Mouse (Mus musculus): ENCODE measurements around the gene Hs3st4. TPM values are rescaled to one million over a fixed set of nuclear protein-coding genes. Genes with fewer than 3 reads are reported as not detected.

Hs3st4 gene
- polyA plus RNA-seq (2015; fragmentation: Nextera tagmentation; extraction: Ambion mirVana) = 0.56 and 0.83 TPM in 2 replicates

GRCm38 (mm10) chr7:123982461-123983038 lies at the start of gene Hs3st4:
Hs3st4 (plus strand) TSS chr7:123982869.
- H3K36me3 ChIP-seq = no peaks in the 10 kb centered on the region
- peak within 1 kb of the TSS; percentile 61 for H3K9ac ChIP-seq
- under 1% methylated on average over 41 of the region's 74 CpGs for WGBS
- peak within 1 kb of the TSS; percentile 65 for H3K4me3 ChIP-seq
- peaks cover 93% of the 10 kb centered on the region for H3K27me3 ChIP-seq
- H3K4me1 ChIP-seq = peaks cover 17% of the 10 kb centered on the region
- ATAC-seq (ENCODE audit: low FRiP score, low read depth) = peak; percentile 37
- no peaks in the 10 kb centered on the region for H3K9me3 ChIP-seq
- H3K4me2 ChIP-seq (replicated peaks) = peak within 1 kb of the TSS; percentile 98
- H3K27ac ChIP-seq = no peak within 1 kb of the TSS

GRCm38 (mm10) chr7:123946836-123947235 lies 35.8 kb upstream of the Hs3st4 start:
- Histone ChIP-seq H3K9me3 (no peaks in the 10 kb centered on the region), H3K9ac (no peak overlapping the region), H3K27me3 (no peaks in the 10 kb centered on the region), H3K27ac (no peak overlapping the region), H3K4me1 (no peaks in the 10 kb centered on the region), H3K36me3 (no peaks in the 10 kb centered on the region), H3K4me2 (replicated peaks) (no peak overlapping the region), H3K4me3 (no peak overlapping the region)
- 48% methylated on average over 3 of the region's 3 CpGs for WGBS
- no peak for ATAC-seq (ENCODE audit: low FRiP score, low read depth)

- WGBS = 78% methylated on average over 5 of the region's 5 CpGs
- H3K9ac ChIP-seq = no peak overlapping the region
These were observed 19.6 kb upstream of the Hs3st4 start for GRCm38 (mm10) chr7:123963021-123963420.

GRCm38 (mm10) chr7:123964559-123965142 lies 18.0 kb upstream of the Hs3st4 start:
- Histone ChIP-seq H3K36me3 (no peaks in the 10 kb centered on the region), H3K4me3 (no peak overlapping the region), H3K27me3 (no peaks in the 10 kb centered on the region), H3K4me1 (no peaks in the 10 kb centered on the region), H3K4me2 (replicated peaks) (no peak overlapping the region), H3K9me3 (peaks cover 13% of the 10 kb centered on the region), H3K9ac (no peak overlapping the region), H3K27ac (no peak overlapping the region)
- 0 out of 2 replicates have a peak, but pooled peaks have one; percentile 36 for ATAC-seq (ENCODE audit: low FRiP score, low read depth)
- 49% methylated on average over 10 of the region's 10 CpGs for WGBS

More at GRCm38 (mm10) chr7:123963021-123963420, 19.6 kb upstream of the Hs3st4 start:
- no peak for ATAC-seq (ENCODE audit: low FRiP score, low read depth)
- no peaks in the 10 kb centered on the region for H3K27me3 ChIP-seq
- no peak overlapping the region for H3K27ac ChIP-seq
- H3K36me3 ChIP-seq = no peaks in the 10 kb centered on the region
- H3K4me3 ChIP-seq = no peak overlapping the region
- H3K4me2 ChIP-seq (replicated peaks) = no peak overlapping the region
- H3K4me1 ChIP-seq = no peaks in the 10 kb centered on the region
- H3K9me3 ChIP-seq = peaks cover 13% of the 10 kb centered on the region

- no peaks in the 10 kb centered on the region for H3K27me3 ChIP-seq
- H3K4me1 ChIP-seq = no peaks in the 10 kb centered on the region
- H3K4me2 ChIP-seq (replicated peaks) = no peak overlapping the region
- peaks cover 13% of the 10 kb centered on the region for H3K9me3 ChIP-seq
- 69% methylated on average over 7 of the region's 7 CpGs for WGBS
- H3K36me3 ChIP-seq = no peaks in the 10 kb centered on the region
- no peak for ATAC-seq (ENCODE audit: low FRiP score, low read depth)
- no peak overlapping the region for H3K4me3 ChIP-seq
- no peak overlapping the region for H3K27ac ChIP-seq
- no peak overlapping the region for H3K9ac ChIP-seq
These were observed 17.2 kb upstream of the Hs3st4 start for GRCm38 (mm10) chr7:123965515-123965914.

- no peak overlapping the region for H3K27ac ChIP-seq
- H3K4me3 ChIP-seq = no peak overlapping the region
- H3K36me3 ChIP-seq = no peaks in the 10 kb centered on the region
- peaks cover 27% of the 10 kb centered on the region for H3K27me3 ChIP-seq
- H3K9me3 ChIP-seq = no peaks in the 10 kb centered on the region
- no peak for ATAC-seq (ENCODE audit: low FRiP score, low read depth)
- H3K4me1 ChIP-seq = peaks cover 4% of the 10 kb centered on the region; the same call in 1 of the 2 replicates
- no peak overlapping the region for H3K4me2 ChIP-seq (replicated peaks)
- no peak overlapping the region for H3K9ac ChIP-seq
- WGBS = 50% methylated on average over 7 of the region's 7 CpGs
These were observed 7.2 kb upstream of the Hs3st4 start for GRCm38 (mm10) chr7:123975441-123975840.

- Histone ChIP-seq H3K4me2 (replicated peaks) (no peak overlapping the region), H3K4me3 (no peak overlapping the region), H3K9ac (no peak overlapping the region), H3K4me1 (peaks cover 17% of the 10 kb centered on the region), H3K27me3 (peaks cover 82% of the 10 kb centered on the region), H3K36me3 (no peaks in the 10 kb centered on the region), H3K27ac (no peak overlapping the region), H3K9me3 (no peaks in the 10 kb centered on the region)
- ATAC-seq (ENCODE audit: low FRiP score, low read depth) = no peak
- WGBS = 37% methylated on average over 7 of the region's 7 CpGs
These were observed 1.2 kb upstream of the Hs3st4 start for GRCm38 (mm10) chr7:123981435-123981834.

- Histone ChIP-seq H3K4me3 (peak overlapping the region; percentile 65), H3K36me3 (no peaks in the 10 kb centered on the region), H3K9me3 (no peaks in the 10 kb centered on the region), H3K9ac (no peak overlapping the region), H3K4me2 (replicated peaks) (peak overlapping the region; percentile 98), H3K27ac (no peak overlapping the region), H3K4me1 (peaks cover 17% of the 10 kb centered on the region), H3K27me3 (peaks cover 88% of the 10 kb centered on the region)
- WGBS = 3% methylated on average over 5 of the region's 5 CpGs
- no peak for ATAC-seq (ENCODE audit: low FRiP score, low read depth)
These were observed 659 bp upstream of the Hs3st4 start for GRCm38 (mm10) chr7:123982010-123982409.

GRCm38 (mm10) chr7:123983177-123984046 lies 743 bp downstream of the Hs3st4 start:
- WGBS = under 1% methylated on average over 61 of the region's 97 CpGs
- Histone ChIP-seq H3K4me3 (peak overlapping the region; percentile 65), H3K4me2 (replicated peaks) (peak overlapping the region; percentile 98), H3K9me3 (no peaks in the 10 kb centered on the region), H3K36me3 (no peaks in the 10 kb centered on the region), H3K4me1 (peaks cover 17% of the 10 kb centered on the region), H3K27me3 (peaks cover 99% of the 10 kb centered on the region), H3K9ac (peak overlapping the region; percentile 60), H3K27ac (no peak overlapping the region)
- ATAC-seq (ENCODE audit: low FRiP score, low read depth) = peak; percentile 41; the same call in 1 of the 2 replicates

- ATAC-seq (ENCODE audit: low FRiP score, low read depth) = no peak
- no peaks in the 10 kb centered on the region for H3K9me3 ChIP-seq
- no peak overlapping the region for H3K4me3 ChIP-seq
- H3K27ac ChIP-seq = no peak overlapping the region
- H3K27me3 ChIP-seq = peaks cover 32% of the 10 kb centered on the region
- H3K9ac ChIP-seq = no peak overlapping the region
- 87% methylated on average over 3 of the region's 3 CpGs for WGBS
- no peaks in the 10 kb centered on the region for H3K36me3 ChIP-seq
- no peak overlapping the region for H3K4me2 ChIP-seq (replicated peaks)
- H3K4me1 ChIP-seq = no peaks in the 10 kb centered on the region
These were observed 9.5 kb downstream of the Hs3st4 start for GRCm38 (mm10) chr7:123992121-123992520.

GRCm38 (mm10) chr7:123997266-123997665 lies 14.6 kb downstream of the Hs3st4 start:
- H3K27ac ChIP-seq = no peak overlapping the region
- H3K4me3 ChIP-seq = no peak overlapping the region
- H3K9ac ChIP-seq = no peak overlapping the region
- no peaks in the 10 kb centered on the region for H3K36me3 ChIP-seq
- no peak overlapping the region for H3K4me2 ChIP-seq (replicated peaks)
- H3K27me3 ChIP-seq = peaks cover 3% of the 10 kb centered on the region; the same call in 1 of the 2 replicates
- no peaks in the 10 kb centered on the region for H3K4me1 ChIP-seq
- no peak for ATAC-seq (ENCODE audit: low FRiP score, low read depth)
- no peaks in the 10 kb centered on the region for H3K9me3 ChIP-seq
- 9% methylated on average over 3 of the region's 3 CpGs for WGBS

- peaks cover 3% of the 10 kb centered on the region; the same call in 1 of the 2 replicates for H3K27me3 ChIP-seq
- WGBS = 54% methylated on average over 7 of the region's 7 CpGs
- no peak overlapping the region for H3K27ac ChIP-seq
- H3K9ac ChIP-seq = no peak overlapping the region
- no peaks in the 10 kb centered on the region for H3K36me3 ChIP-seq
- no peaks in the 10 kb centered on the region for H3K4me1 ChIP-seq
- H3K4me3 ChIP-seq = no peak overlapping the region
- H3K4me2 ChIP-seq (replicated peaks) = no peak overlapping the region
- no peaks in the 10 kb centered on the region for H3K9me3 ChIP-seq
- ATAC-seq (ENCODE audit: low FRiP score, low read depth) = no peak
These were observed 15.9 kb downstream of the Hs3st4 start for GRCm38 (mm10) chr7:123998601-123999000.

All from limb, embryonic 13.5 days (tissue).